Mouse (Mus musculus) embryonic facial prominence, embryonic 10.5 days (tissue): ENCODE data around the gene Ppox. TPM values are rescaled to one million over a fixed set of nuclear protein-coding genes. Genes with fewer than 3 reads are reported as not detected.

Source experiments
- DNase-seq: peaks from one replicate; pipeline ENCODE4 v3.0.0-alpha.2; 2017; ENCODE audit warnings: low spot score
- H3K27ac ChIP-seq: fragments of 300-500 bp; sonication (generic); replicated peaks from 2 replicates; pipeline ENCODE4 v1.5.1; 2016; ENCODE audit warnings: mild to moderate bottlenecking
- H3K27me3 ChIP-seq: fragments of 300-500 bp; sonication (generic); replicated peaks from 2 replicates; pipeline ENCODE4 v1.6.1; 2016; ENCODE audit warnings: low read depth, mild to moderate bottlenecking; ENCODE audit not compliant: poor library complexity, severe bottlenecking
- H3K36me3 ChIP-seq: fragments of 300-500 bp; sonication (generic); replicated peaks from 2 replicates; pipeline ENCODE4 v1.6.1; 2016; ENCODE audit warnings: mild to moderate bottlenecking, moderate library complexity
- H3K4me1 ChIP-seq: fragments of 300-500 bp; sonication (generic); 2 replicates; pipeline ENCODE4 v1.6.1; 2016
- H3K4me3 ChIP-seq: fragments of 300-500 bp; sonication (generic); 2 replicates; pipeline ENCODE4 v1.5.1; 2016; ENCODE audit warnings: mild to moderate bottlenecking, moderate library complexity
- H3K9me3 ChIP-seq: fragments of 300-500 bp; sonication (generic); 2 replicates; pipeline ENCODE4 v1.6.1; 2016; ENCODE audit warnings: mild to moderate bottlenecking
- WGBS: fragments of 180-500 bp; shearing (Covaris S2); methylation state at CpG from one replicate; pipeline ENCODE4 v1.1.7; 2016; 5-methylcytosine and 5-hydroxymethylcytosine counted together
- polyA plus RNA-seq: library from polyadenylated mRNA; unstranded; fragments of >200 nt; fragmentation: Nextera tagmentation; extraction: Ambion mirVana; gene quantifications from 2 replicates; pipeline ENCODE4 v1.2.1, GENCODE M21; 2016

Ppox gene
- polyA plus RNA-seq, 1 experiment from 2014 or later, result 57.5 TPM

GRCm38 (mm10) chr1:171283188-171284160 lies 2.5 kb upstream of the Ppox start:
- Histone ChIP-seq H3K36me3 (peaks cover 65% of the 10 kb centered on the region), H3K9me3 (no peaks in the 10 kb centered on the region), H3K27ac (no peak overlapping the region), H3K4me1 (peaks cover 55% of the 10 kb centered on the region), H3K4me3 (no peak overlapping the region), H3K27me3 (no peaks in the 10 kb centered on the region)
- WGBS, result 92% methylated on average over 18 of the region's 18 CpGs
- DNase-seq, result peak; percentile 4

- Histone ChIP-seq H3K9me3 (no peaks in the 10 kb centered on the region), H3K36me3 (peaks cover 73% of the 10 kb centered on the region), H3K27ac (0 out of 2 replicates have a peak overlapping the region, but pooled peaks have one; percentile 86), H3K4me3 (peak overlapping the region; percentile 78), H3K4me1 (peaks cover 46% of the 10 kb centered on the region), H3K27me3 (no peaks in the 10 kb centered on the region)
- 81% methylated on average over 18 of the region's 18 CpGs for WGBS
- DNase-seq, result peak; percentile 5
Measured at GRCm38 (mm10) chr1:171282086-171282805, 1.3 kb upstream of the Ppox start.

- Histone ChIP-seq H3K9me3 (no peaks in the 10 kb centered on the region), H3K4me1 (peaks cover 39% of the 10 kb centered on the region), H3K27ac (peak overlapping the region; percentile 86), H3K27me3 (no peaks in the 10 kb centered on the region), H3K4me3 (peak overlapping the region; percentile 78), H3K36me3 (peaks cover 77% of the 10 kb centered on the region)
- DNase-seq, result peak; percentile 76
- under 1% methylated on average over 10 of the region's 10 CpGs for WGBS
Measured at GRCm38 (mm10) chr1:171281528-171281923, 540 bp upstream of the Ppox start.

DNA sequence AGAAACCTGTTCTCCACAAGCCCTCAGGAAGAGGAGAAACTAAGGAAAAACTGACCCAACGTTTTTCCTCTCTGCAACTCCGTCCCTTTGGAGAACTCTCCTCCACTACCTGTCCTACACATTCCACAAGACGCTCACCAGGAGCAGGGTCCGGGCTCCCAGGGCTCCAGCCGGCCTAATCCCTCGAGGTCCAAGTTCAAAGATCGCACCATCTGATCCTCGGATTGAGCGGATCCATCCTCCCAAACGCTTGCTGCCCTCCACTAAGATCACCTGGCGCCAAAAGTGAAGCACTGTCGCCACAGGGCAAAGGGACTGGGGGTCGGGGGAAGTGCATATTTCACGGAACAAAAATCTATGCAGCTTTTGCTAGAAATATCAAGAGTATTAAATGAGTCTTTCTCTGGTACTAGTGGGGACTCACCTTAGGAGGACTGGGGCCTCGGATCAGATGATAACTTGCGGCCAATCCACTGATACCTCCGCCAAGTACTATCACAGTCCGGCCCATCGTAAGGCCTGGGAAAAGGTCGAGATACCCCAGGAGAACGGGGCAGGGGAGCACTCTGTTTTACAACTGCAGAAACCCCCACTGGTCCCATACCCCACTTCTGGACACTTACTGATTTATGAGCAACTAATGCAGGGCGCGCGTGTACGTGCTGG lies 603 bp downstream of the Ppox start:
- Histone ChIP-seq H3K9me3 (no peaks in the 10 kb centered on the region), H3K36me3 (peaks cover 77% of the 10 kb centered on the region), H3K4me1 (peaks cover 29% of the 10 kb centered on the region), H3K4me3 (peak overlapping the region; percentile 78), H3K27ac (peak overlapping the region; percentile 83), H3K27me3 (no peaks in the 10 kb centered on the region)
- WGBS, result under 1% methylated on average over 25 of the region's 25 CpGs
- DNase-seq, result peak; percentile 21

DNA sequence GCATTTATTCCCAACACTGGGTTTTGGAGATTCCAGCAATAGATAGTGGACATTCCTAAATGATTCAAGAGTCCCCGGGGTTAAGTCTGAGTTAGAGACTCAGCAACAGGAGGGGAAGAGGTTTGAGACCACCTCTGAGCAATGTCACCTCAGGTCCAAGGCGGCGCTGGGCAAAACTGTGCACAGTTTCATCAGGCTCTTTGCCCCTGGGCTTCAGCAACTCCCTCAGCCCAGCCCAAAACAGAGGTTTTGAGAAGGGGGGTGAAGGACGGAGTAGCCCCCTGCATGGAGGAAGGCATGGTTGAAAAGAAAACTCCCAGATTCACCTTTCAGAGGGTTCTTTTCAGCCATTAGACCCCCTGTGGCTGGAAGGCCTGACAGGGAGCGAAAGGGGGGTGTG lies 1.3 kb downstream of the Ppox start:
- Histone ChIP-seq H3K27me3 (no peaks in the 10 kb centered on the region), H3K4me3 (peak overlapping the region; percentile 78), H3K9me3 (no peaks in the 10 kb centered on the region), H3K36me3 (peaks cover 77% of the 10 kb centered on the region), H3K4me1 (peaks cover 29% of the 10 kb centered on the region), H3K27ac (peak overlapping the region; percentile 83)
- no peak for DNase-seq
- WGBS, result 56% methylated on average over 5 of the region's 5 CpGs

DNA sequence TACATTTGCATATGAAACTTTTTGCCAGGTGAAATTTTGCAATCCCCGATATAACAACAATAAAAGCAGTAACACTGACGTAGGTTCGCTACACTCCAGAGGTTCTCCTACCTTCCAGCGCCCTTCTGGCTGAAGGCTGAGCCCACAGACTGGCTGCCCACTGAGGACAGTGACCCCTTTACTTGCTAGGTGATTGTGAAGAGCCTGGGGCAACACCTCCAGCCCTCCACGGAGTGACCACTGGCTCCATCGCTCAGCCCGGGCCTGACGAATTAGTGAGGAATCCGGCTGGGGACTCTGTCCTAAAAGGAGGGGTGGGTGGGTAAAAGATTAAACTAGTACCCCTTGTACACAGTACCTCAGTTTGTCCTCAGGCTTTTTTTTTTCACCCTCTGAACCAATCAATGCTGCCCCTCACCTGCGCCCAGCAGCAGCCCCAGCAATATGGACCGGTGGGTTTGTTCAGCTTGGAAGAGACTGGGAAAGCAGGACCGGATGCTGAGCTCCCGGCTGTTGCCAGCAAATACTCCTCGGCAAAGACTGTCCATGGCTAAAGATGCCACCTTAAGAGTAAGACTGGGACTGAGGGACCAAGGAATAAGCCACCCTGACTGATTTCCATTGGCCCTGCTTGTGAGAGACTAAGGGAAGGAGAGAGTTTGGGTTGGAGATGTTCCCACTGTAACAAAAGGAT lies 1.8 kb downstream of the Ppox start:
- no peaks in the 10 kb centered on the region for H3K27me3 ChIP-seq
- WGBS, result 87% methylated on average over 14 of the region's 14 CpGs
- no peak overlapping the region for H3K27ac ChIP-seq
- H3K4me3 ChIP-seq, result peak overlapping the region; percentile 78
- peak; percentile 4 for DNase-seq
- H3K36me3 ChIP-seq, result peaks cover 77% of the 10 kb centered on the region
- H3K9me3 ChIP-seq, result no peaks in the 10 kb centered on the region
- peaks cover 29% of the 10 kb centered on the region for H3K4me1 ChIP-seq

DNA sequence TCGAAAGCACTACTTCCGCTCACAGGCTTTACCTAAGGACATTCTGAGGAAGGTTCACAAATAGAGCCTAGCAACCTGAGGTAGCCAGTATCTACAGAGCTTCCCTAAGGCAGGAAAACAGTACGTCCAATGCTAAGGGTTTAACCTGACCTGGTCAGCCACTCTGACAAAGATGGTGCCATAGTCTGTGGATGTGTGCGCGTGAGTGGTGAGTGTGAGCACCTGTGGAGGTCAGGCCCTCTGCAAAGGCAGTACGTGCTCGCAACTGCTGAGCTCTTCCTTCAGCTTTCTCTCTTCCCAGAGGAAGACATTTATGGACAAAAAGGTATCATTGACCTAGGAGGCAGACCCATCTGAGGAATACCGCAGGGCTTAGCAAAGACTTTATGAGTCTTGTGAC lies 2.5 kb downstream of the Ppox start:
- Histone ChIP-seq H3K4me3 (no peak overlapping the region), H3K9me3 (no peaks in the 10 kb centered on the region), H3K36me3 (peaks cover 77% of the 10 kb centered on the region), H3K27ac (no peak overlapping the region), H3K4me1 (peaks cover 29% of the 10 kb centered on the region), H3K27me3 (no peaks in the 10 kb centered on the region)
- WGBS, result 94% methylated on average over 8 of the region's 8 CpGs
- DNase-seq, result no peak

GRCm38 (mm10) chr1:171277736-171278135 lies 3.2 kb downstream of the Ppox start:
- H3K27me3 ChIP-seq, result no peaks in the 10 kb centered on the region
- H3K9me3 ChIP-seq, result no peaks in the 10 kb centered on the region
- H3K36me3 ChIP-seq, result peaks cover 77% of the 10 kb centered on the region
- WGBS, result 85% methylated on average over 10 of the region's 10 CpGs
- H3K4me3 ChIP-seq, result no peak overlapping the region
- H3K27ac ChIP-seq, result no peak overlapping the region
- DNase-seq, result no peak
- peaks cover 29% of the 10 kb centered on the region for H3K4me1 ChIP-seq

DNA sequence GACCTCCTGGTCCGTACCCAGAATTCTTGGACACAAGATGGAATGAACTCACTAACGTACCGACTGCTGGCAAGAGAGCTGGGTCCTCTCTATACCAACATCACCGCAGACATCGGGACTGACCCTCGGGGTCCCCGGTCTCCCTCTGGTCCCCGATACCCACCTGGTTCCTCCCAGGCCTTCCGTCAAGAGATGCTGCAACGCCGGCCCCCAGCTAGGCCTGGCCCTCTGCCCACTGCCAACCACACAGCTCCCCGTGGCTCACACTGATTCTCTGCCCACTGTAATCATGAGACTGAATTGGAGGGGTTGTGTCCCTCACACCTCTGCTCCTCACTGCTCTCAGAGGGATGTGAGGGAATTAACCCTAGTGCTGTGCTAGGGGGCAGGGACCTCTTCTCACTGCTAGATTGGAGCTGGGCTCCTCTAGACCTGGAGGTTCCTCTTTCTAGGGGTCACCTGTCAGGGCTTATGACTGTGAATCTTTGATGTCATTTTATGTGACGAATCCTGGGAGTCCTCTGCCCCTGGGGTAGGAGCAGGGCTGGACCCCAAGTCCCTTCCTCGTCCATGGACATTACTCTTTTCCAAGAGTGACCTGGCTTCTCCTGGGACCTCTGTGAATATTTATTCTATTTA lies 4.8 kb downstream of the Ppox start:
- H3K4me1 ChIP-seq, result peaks cover 25% of the 10 kb centered on the region
- no peaks in the 10 kb centered on the region for H3K9me3 ChIP-seq
- DNase-seq, result no peak
- no peaks in the 10 kb centered on the region for H3K27me3 ChIP-seq
- 95% methylated on average over 14 of the region's 14 CpGs for WGBS
- no peak overlapping the region for H3K4me3 ChIP-seq
- no peak overlapping the region for H3K27ac ChIP-seq
- peaks cover 80% of the 10 kb centered on the region for H3K36me3 ChIP-seq

DNA sequence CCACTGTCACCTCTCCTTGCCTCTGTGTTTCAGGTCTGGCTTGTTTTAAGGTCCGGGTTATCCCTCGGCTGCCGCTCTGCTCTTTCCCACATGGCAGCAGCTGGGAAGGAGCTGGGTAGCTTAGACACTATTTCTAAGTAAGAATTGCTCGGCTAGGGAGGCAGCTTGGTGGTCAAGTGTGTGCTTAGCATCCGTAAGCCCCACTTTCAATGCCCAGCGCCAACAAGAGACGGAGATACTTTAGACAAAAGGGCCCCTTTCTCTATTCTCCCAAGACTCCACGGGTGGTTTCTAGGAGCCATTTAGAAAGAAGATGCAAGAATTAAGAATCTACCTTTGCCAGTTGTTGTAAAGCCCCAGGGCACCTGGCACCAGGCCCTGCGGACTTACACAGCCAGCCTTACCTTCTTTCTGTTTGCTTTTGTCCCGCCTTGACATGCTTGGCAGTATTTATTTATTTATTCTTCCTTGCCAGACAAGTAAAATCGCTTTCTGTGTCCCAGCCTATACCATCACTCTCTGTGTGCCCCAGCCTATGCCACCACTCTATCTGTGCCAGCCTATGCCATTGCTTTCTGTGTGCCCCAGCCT lies 5.7 kb downstream of the Ppox start:
- 89% methylated on average over 11 of the region's 11 CpGs for WGBS
- peaks cover 80% of the 10 kb centered on the region for H3K36me3 ChIP-seq
- no peaks in the 10 kb centered on the region for H3K27me3 ChIP-seq
- H3K9me3 ChIP-seq, result no peaks in the 10 kb centered on the region
- DNase-seq, result no peak
- H3K27ac ChIP-seq, result no peak overlapping the region
- H3K4me3 ChIP-seq, result no peak overlapping the region
- H3K4me1 ChIP-seq, result peaks cover 29% of the 10 kb centered on the region

- no peak overlapping the region for H3K4me3 ChIP-seq
- WGBS, result 90% methylated on average over 12 of the region's 12 CpGs
- no peak for DNase-seq
- H3K9me3 ChIP-seq, result no peaks in the 10 kb centered on the region
- no peaks in the 10 kb centered on the region for H3K27me3 ChIP-seq
- peaks cover 76% of the 10 kb centered on the region for H3K36me3 ChIP-seq
- H3K4me1 ChIP-seq, result peaks cover 28% of the 10 kb centered on the region
- H3K27ac ChIP-seq, result no peak overlapping the region
Measured at GRCm38 (mm10) chr1:171274171-171274570, 6.8 kb downstream of the Ppox start.
